Mouse (Mus musculus): ENCODE results near the gene Upk3bl.

DNA sequence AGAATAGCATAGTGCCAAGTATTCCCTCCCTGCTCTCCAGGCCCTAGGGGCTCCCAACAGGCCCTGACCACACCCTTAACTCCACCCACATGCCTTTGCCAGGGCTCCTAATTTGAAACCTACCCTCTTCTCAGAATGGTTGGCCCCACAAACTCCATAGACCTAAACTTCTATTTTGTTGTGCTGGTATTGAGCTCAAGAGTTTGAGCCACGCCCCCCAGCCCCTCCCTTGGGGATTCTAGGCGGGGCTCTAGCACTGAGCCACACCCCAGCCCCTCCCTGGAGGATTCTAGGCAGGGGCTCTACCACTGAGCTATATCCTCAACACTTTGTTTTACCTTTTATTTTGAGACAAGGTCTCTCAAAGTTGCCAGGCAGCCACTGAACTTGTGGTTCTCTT is 13.0 kb upstream of the Upk3bl start:
- TF ChIP-seq CHD2 (IDR thresholded peaks at IDR 0.05; ENCODE audit: low read depth, low read length) = no peak
- no peak for TF ChIP-seq ZC3H11A (IDR thresholded peaks at IDR 0.05; ENCODE audit: borderline replicate concordance, low read depth, low read length)
